Mouse (Mus musculus): ENCODE results near the gene Igfals. TPM values are rescaled to one million over a fixed set of nuclear protein-coding genes. Genes with fewer than 3 reads are reported as not detected.

Igfals gene
- polyA plus RNA-seq, 1 experiment, result 9.0 TPM

DNA sequence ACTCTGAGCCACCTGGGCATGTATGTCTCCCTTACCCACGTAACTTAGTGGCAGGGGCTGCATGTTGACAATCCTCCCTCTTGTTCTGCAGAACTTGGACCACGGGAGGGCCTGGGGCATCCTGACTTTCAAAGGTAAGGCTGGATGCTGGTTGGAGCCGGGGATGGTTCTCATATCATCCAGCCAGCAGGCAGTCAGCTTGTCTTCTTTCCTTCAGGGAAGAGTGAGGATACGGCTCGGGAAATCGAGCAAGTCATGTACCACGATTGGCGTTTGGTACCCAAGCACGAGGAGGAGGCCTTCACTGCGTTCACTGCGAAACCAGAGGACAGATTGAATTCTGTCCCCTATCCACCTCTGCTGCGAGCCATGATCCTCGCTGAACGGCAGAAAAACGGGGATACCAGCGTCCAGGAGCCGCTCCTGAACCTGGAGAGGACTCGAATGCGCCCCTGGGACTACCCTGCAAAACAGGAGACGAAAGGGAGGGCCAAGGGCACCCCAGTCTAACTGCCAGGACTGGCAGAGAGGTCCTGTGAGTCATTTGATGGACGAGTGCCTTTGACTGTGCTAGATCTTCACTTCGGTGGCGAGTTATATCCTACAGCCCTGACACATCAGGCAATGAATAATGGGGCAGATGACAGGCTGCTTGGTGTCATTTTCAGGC is 29.9 kb downstream of the Igfals start:
- H3K4me3 ChIP-seq (ENCODE audit: control insufficient read depth, insufficient read depth, low read length), result peak overlapping the region; percentile 71
- 5% methylated on average over 23 of the region's 23 CpGs for WGBS
- H3K27ac ChIP-seq (ENCODE audit: control insufficient read depth, insufficient read depth, low read length), result peak overlapping the region; percentile 67
- TF ChIP-seq CTCF (IDR thresholded peaks at IDR 0.05; ENCODE audit: borderline replicate concordance, control insufficient read depth, extremely low read depth, insufficient read depth, low read length, poor library complexity), result no peak
- H3K36me3 ChIP-seq (ENCODE audit: control insufficient read depth, insufficient read depth, low read length), result peaks cover 28% of the 10 kb centered on the region
- no peak for DNase-seq
- H3K4me1 ChIP-seq (replicated peaks; ENCODE audit: control insufficient read depth, insufficient read depth, low read length), result peaks cover 26% of the 10 kb centered on the region
- H3K27me3 ChIP-seq (ENCODE audit: control insufficient read depth, insufficient read depth, low read length), result no peaks in the 10 kb centered on the region

DNA sequence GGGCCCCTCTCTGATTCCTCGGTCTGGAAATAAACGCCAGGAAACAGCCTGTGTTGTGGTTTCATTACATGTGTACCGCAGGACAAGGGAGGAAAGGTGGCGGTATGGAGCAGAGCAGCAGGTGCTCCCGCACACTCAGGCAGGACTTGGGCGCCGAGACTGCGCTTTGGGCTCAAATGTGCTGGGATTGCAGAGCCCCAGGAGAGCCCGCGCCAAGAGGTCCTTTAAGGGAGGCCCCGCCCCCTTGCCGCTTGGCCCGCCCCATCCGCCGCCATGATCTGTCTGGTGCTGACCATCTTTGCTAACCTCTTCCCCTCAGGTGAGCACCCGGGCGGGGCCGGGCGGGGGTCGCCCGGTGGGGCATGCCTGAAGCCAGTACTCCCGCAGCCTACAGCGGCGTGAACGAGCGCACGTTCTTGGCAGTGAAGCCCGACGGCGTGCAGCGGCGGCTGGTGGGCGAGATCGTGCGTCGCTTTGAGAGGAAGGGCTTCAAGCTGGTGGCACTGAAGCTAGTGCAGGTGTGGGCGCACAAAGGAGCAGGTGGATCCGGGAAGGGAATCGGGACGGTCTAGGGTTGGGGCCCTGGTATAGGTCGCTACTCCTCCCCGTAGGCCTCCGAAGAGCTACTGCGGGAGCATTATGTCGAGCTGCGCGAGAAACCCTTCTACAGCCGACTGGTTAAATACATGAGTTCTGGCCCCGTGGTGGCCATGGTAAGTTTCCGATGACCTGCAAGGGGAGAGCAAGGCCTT is 30.6 kb downstream of the Igfals start, which contains the start of gene Nme3:
Nme3 (plus strand) TSS at position 260 of the 752 bp plus-strand sequence.
- Histone ChIP-seq H3K27ac (ENCODE audit: control insufficient read depth, insufficient read depth, low read length) (peak within 1 kb of the TSS; percentile 67), H3K4me3 (ENCODE audit: control insufficient read depth, insufficient read depth, low read length) (peak within 1 kb of the TSS; percentile 71), H3K4me1 (replicated peaks; ENCODE audit: control insufficient read depth, insufficient read depth, low read length) (peaks cover 26% of the 10 kb centered on the region), H3K36me3 (ENCODE audit: control insufficient read depth, insufficient read depth, low read length) (peaks cover 27% of the 10 kb centered on the region), H3K27me3 (ENCODE audit: control insufficient read depth, insufficient read depth, low read length) (no peaks in the 10 kb centered on the region)
- no peak for TF ChIP-seq POLR2A (IDR thresholded peaks at IDR 0.05; ENCODE audit: control insufficient read depth, extremely low read depth, insufficient read depth, low read length, poor library complexity)
- no peak for TF ChIP-seq CTCF (IDR thresholded peaks at IDR 0.05; ENCODE audit: borderline replicate concordance, control insufficient read depth, extremely low read depth, insufficient read depth, low read length, poor library complexity)
- peak; percentile 70 for DNase-seq
- 1% methylated on average over 50 of the region's 50 CpGs for WGBS

DNA sequence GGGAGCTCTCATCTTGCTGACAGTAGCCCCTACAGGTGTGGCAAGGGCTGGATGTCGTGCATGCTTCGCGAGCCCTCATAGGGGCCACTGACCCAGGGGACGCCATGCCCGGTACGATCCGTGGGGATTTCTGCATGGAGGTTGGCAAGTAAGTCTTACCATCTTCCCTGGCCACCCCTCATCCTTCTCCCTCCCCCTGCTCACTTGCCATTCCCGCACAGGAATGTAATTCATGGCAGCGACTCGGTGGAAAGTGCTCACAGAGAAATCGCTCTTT is 31.1 kb downstream of the Igfals start:
- H3K27ac ChIP-seq (ENCODE audit: control insufficient read depth, insufficient read depth, low read length), result no peak overlapping the region
- H3K27me3 ChIP-seq (ENCODE audit: control insufficient read depth, insufficient read depth, low read length), result no peaks in the 10 kb centered on the region
- TF ChIP-seq POLR2A (IDR thresholded peaks at IDR 0.05; ENCODE audit: control insufficient read depth, extremely low read depth, insufficient read depth, low read length, poor library complexity) (no peak), CTCF (IDR thresholded peaks at IDR 0.05; ENCODE audit: borderline replicate concordance, control insufficient read depth, extremely low read depth, insufficient read depth, low read length, poor library complexity) (no peak)
- 68% methylated on average over 11 of the region's 11 CpGs for WGBS
- peaks cover 26% of the 10 kb centered on the region for H3K4me1 ChIP-seq (replicated peaks; ENCODE audit: control insufficient read depth, insufficient read depth, low read length)
- peak overlapping the region; percentile 71 for H3K4me3 ChIP-seq (ENCODE audit: control insufficient read depth, insufficient read depth, low read length)
- DNase-seq, result no peak
- peaks cover 32% of the 10 kb centered on the region for H3K36me3 ChIP-seq (ENCODE audit: control insufficient read depth, insufficient read depth, low read length)

DNA sequence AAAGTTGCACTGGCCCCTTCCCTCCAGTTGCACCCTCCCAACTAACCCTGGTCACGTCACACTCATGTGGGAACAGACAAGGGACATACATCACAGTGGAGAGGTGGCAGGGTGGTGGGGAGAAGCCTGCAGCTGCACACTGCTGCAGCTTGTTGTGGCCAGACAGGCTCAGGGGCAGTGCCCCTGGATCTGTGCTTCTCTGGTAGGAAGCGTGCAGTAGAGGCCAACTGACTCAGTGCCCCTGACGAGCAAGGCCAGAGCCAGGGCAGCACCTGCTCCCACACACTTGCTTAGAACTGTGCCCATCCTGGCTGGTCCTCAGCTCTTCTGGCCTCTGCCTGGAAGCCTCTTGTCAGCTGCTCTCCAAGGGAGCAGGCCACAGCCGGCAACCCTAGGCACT is 31.8 kb downstream of the Igfals start:
- H3K4me1 ChIP-seq (replicated peaks; ENCODE audit: control insufficient read depth, insufficient read depth, low read length), result peaks cover 26% of the 10 kb centered on the region
- H3K27ac ChIP-seq (ENCODE audit: control insufficient read depth, insufficient read depth, low read length), result no peak overlapping the region
- TF ChIP-seq CTCF (IDR thresholded peaks at IDR 0.05; ENCODE audit: borderline replicate concordance, control insufficient read depth, extremely low read depth, insufficient read depth, low read length, poor library complexity) (no peak), POLR2A (IDR thresholded peaks at IDR 0.05; ENCODE audit: control insufficient read depth, extremely low read depth, insufficient read depth, low read length, poor library complexity) (no peak)
- no peaks in the 10 kb centered on the region for H3K27me3 ChIP-seq (ENCODE audit: control insufficient read depth, insufficient read depth, low read length)
- WGBS, result 97% methylated on average over 4 of the region's 4 CpGs
- peaks cover 32% of the 10 kb centered on the region for H3K36me3 ChIP-seq (ENCODE audit: control insufficient read depth, insufficient read depth, low read length)
- H3K4me3 ChIP-seq (ENCODE audit: control insufficient read depth, insufficient read depth, low read length), result no peak overlapping the region
- no peak for DNase-seq

DNA sequence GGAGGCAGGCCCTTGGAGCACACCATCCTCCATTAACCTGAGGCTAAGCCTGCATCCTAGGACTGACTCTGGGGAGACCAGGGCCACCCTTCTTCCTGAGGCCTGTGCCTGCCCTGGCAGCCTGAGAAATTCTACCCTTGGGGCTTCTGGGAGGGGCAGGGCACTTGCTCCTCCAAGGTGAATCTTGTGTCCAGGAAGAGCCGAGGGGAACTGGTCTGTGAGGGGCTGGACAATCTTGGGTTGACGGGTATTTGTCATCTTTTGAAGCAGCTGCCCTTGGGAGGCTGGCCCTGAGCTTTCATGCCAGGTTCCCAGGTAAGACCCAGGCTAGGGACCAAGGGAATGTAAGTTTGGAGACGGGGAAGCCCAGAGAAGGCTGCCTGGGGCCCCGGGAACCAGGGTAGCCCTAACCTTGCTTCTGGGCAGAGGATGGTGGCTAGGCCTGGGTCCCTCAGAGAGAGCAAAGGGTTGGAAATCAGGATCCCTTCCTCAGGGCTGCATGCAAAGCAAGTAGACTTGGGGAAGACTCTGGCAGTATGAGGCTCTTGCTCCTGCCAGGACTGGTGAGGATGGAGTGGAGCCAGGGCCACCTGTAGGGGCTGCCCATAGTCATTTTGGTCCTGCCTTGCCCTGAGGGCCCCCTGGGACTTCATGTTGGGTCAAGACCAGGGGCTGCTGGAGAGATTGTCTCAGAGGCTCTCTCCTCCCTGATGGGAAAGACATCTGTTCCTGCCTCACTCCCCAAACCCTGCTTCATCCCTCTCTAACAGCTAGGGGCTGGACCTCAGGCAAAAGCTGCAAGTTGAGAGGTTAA is 32.5 kb downstream of the Igfals start:
- no peak overlapping the region for H3K27ac ChIP-seq (ENCODE audit: control insufficient read depth, insufficient read depth, low read length)
- peaks cover 26% of the 10 kb centered on the region for H3K4me1 ChIP-seq (replicated peaks; ENCODE audit: control insufficient read depth, insufficient read depth, low read length)
- H3K36me3 ChIP-seq (ENCODE audit: control insufficient read depth, insufficient read depth, low read length), result peaks cover 38% of the 10 kb centered on the region

DNA sequence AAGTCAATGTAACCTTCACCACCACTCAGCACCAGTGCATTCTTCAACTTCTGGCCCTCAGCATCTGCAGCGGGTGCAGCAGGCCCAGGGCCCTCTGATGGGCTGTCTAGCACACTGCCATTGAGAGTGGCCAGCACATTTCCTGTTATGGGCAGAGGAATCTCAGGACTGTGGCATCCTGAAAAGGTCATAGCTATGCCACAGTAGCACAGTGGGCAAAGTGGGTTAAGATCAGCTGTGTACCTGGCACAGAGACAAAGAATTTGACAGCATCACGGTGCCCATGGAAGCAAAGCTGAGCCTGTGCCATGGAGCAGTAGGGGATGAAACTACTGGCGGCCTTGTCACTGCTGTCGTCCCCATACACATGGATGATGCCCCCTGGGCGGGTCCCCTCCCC is 33.4 kb downstream of the Igfals start:
- WGBS, result 93% methylated on average over 5 of the region's 5 CpGs
- H3K27me3 ChIP-seq (ENCODE audit: control insufficient read depth, insufficient read depth, low read length), result no peaks in the 10 kb centered on the region
- H3K4me1 ChIP-seq (replicated peaks; ENCODE audit: control insufficient read depth, insufficient read depth, low read length), result peaks cover 22% of the 10 kb centered on the region
- H3K36me3 ChIP-seq (ENCODE audit: control insufficient read depth, insufficient read depth, low read length), result peaks cover 47% of the 10 kb centered on the region
- TF ChIP-seq POLR2A (IDR thresholded peaks at IDR 0.05; ENCODE audit: control insufficient read depth, extremely low read depth, insufficient read depth, low read length, poor library complexity) (no peak), CTCF (IDR thresholded peaks at IDR 0.05; ENCODE audit: borderline replicate concordance, control insufficient read depth, extremely low read depth, insufficient read depth, low read length, poor library complexity) (no peak)
- H3K4me3 ChIP-seq (ENCODE audit: control insufficient read depth, insufficient read depth, low read length), result no peak overlapping the region
- no peak for DNase-seq
- no peak overlapping the region for H3K27ac ChIP-seq (ENCODE audit: control insufficient read depth, insufficient read depth, low read length)

More for the DNA sequence above, 32.5 kb downstream of the Igfals start:
- 99% methylated on average over 4 of the region's 4 CpGs for WGBS
- Histone ChIP-seq H3K27me3 (ENCODE audit: control insufficient read depth, insufficient read depth, low read length) (no peaks in the 10 kb centered on the region), H3K4me3 (ENCODE audit: control insufficient read depth, insufficient read depth, low read length) (no peak overlapping the region)
- no peak for DNase-seq
- TF ChIP-seq POLR2A (IDR thresholded peaks at IDR 0.05; ENCODE audit: control insufficient read depth, extremely low read depth, insufficient read depth, low read length, poor library complexity) (no peak), CTCF (IDR thresholded peaks at IDR 0.05; ENCODE audit: borderline replicate concordance, control insufficient read depth, extremely low read depth, insufficient read depth, low read length, poor library complexity) (no peak)
